In genomic region chr10:60093751-60094150, GRCm38 (mm10) we compare ENCODE assay signal across 13 mouse cellular contexts.
"Had no signal": no experiment of that assay in that cellular context is flagged by ENCODE, and none has a peak within 500 bp of the region (broad histone marks: within the 10 kb centered on the region; RNA-seq: fewer than 3 reads in every experiment).

No protein-coding gene starts in this region.

- H3K4me2 ChIP-seq: liver, embryonic 12.5 days; lung, embryonic 14.5 days; midbrain, embryonic 13.5 days; midbrain, embryonic 15.5 days; neural tube, embryonic 12.5 days; stomach, embryonic 15.5 days had no signal

- H3K9me3 ChIP-seq: liver, embryonic 12.5 days; midbrain, embryonic 10.5 days; midbrain, embryonic 13.5 days; midbrain, embryonic 15.5 days; neural tube, embryonic 12.5 days; stomach, embryonic 15.5 days had no signal

- H3K4me1 ChIP-seq: liver, embryonic 12.5 days; midbrain, embryonic 15.5 days had no signal

- H3K9ac ChIP-seq: liver, embryonic 12.5 days; liver, embryonic 14.5 days; lung, embryonic 14.5 days; midbrain, embryonic 13.5 days; midbrain, embryonic 15.5 days; neural tube, embryonic 12.5 days; stomach, embryonic 15.5 days had no signal

- H3K27me3 ChIP-seq: liver, embryonic 12.5 days; midbrain, embryonic 15.5 days; neural tube, embryonic 12.5 days; stomach, embryonic 15.5 days had no signal

- H3K27ac ChIP-seq: liver, embryonic 12.5 days; liver, embryonic 14.5 days; midbrain, embryonic 10.5 days; midbrain, embryonic 13.5 days; midbrain, embryonic 15.5 days; neural tube, embryonic 12.5 days; stomach, embryonic 15.5 days; stomach, postnatal 0 days had no signal

- H3K36me3 ChIP-seq: liver, embryonic 12.5 days; midbrain, embryonic 13.5 days; midbrain, embryonic 15.5 days had no signal

- DNase-seq: lung, adult 18-20 months; lung, embryonic 14.5 days; lung, postnatal 10 days; lung, postnatal 4 days; right cerebral cortex, postnatal 14 days had no signal

- H3K4me3 ChIP-seq: liver, embryonic 12.5 days; midbrain, embryonic 10.5 days; midbrain, embryonic 13.5 days; midbrain, embryonic 15.5 days; neural tube, embryonic 12.5 days; stomach, embryonic 15.5 days had no signal

- ATAC-seq: liver, embryonic 12.5 days; midbrain, embryonic 13.5 days; midbrain, embryonic 15.5 days had no signal
